Mouse (Mus musculus) splenic B cell, adult 2 months (primary cell): Measurements from ENCODE around the gene Mbtps2.
A peak's percentile ranks its signal among the peaks of the same experiment; 100 is the strongest.

Experiments used
- DNase-seq: peaks from one replicate; pipeline ENCODE4 v3.0.0-alpha.2; 2011; ENCODE audit warnings: low read depth, low spot score
- H3K27me3 ChIP-seq: 2 replicates; pipeline ENCODE4 v1.6.1; 2012; ENCODE audit warnings: mild to moderate bottlenecking, low read length, moderate library complexity, mixed read lengths; ENCODE audit not compliant: control insufficient read depth, poor library complexity, insufficient read depth, severe bottlenecking
- H3K36me3 ChIP-seq: 2 replicates; pipeline ENCODE4 v1.6.1; 2012; ENCODE audit warnings: mild to moderate bottlenecking, low read length, moderate library complexity, mixed read lengths; ENCODE audit not compliant: control insufficient read depth, poor library complexity, insufficient read depth, severe bottlenecking

Gene Mbtps2

GRCm38 (mm10) chrX:157489871-157490721 is 108.4 kb downstream of the Mbtps2 start:
- DNase-seq: no peak
- no peaks in the 10 kb centered on the region for H3K36me3 ChIP-seq

GRCm38 (mm10) chrX:157488831-157489230 is 109.7 kb downstream of the Mbtps2 start:
- Histone ChIP-seq H3K36me3 (no peaks in the 10 kb centered on the region), H3K27me3 (no peaks in the 10 kb centered on the region)
- DNase-seq: no peak

More at GRCm38 (mm10) chrX:157489871-157490721, 108.4 kb downstream of the Mbtps2 start:
- no peaks in the 10 kb centered on the region for H3K27me3 ChIP-seq

GRCm38 (mm10) chrX:157486765-157487164 is 111.8 kb downstream of the Mbtps2 start:
- H3K27me3 ChIP-seq: no peaks in the 10 kb centered on the region
- no peaks in the 10 kb centered on the region for H3K36me3 ChIP-seq
- DNase-seq: peak; percentile 42
